Mouse (Mus musculus) spleen, adult 10 weeks (tissue): ENCODE results near the gene Gm6509. TPM values are rescaled to one million over a fixed set of nuclear protein-coding genes. Genes with fewer than 3 reads are reported as not detected.

Experiments
- polyA plus RNA-seq: library from polyadenylated mRNA; stranded (reverse); fragments of 350-450 nt; fragmentation: Illumina TruSeq; extraction: RNeasy Lipid Tissue Mini Kit (QIAGEN cat#74804); gene quantifications from one replicate; pipeline ENCODE4 v1.2.3, GENCODE M21; 2015; ENCODE audit warnings: low replicate concordance; ENCODE audit not compliant: insufficient read depth

Gene Gm6509
- polyA plus RNA-seq, result not detected

DNA sequence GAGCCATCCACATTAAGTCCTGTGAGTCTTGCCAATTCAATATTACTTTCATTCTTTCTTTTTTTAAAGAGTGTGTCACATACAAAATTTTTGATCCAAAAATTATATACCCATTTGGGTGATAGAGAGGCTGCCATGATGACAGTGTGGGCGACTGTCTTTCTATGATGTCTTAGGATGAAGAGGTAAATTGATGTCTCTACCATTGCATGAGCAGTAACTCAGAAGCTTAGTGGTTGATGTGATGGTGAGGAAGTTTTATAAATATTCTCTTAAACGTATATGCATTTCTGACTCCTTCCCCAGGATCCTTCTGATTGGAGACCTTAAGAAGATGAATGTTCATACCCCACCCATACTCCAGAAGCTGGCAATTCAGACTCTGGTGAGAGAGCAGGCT is at the start of gene Gm6509:
Gene Gm6509, plus strand, starts transcription at position 301 of the 400 bp plus-strand sequence.

DNA sequence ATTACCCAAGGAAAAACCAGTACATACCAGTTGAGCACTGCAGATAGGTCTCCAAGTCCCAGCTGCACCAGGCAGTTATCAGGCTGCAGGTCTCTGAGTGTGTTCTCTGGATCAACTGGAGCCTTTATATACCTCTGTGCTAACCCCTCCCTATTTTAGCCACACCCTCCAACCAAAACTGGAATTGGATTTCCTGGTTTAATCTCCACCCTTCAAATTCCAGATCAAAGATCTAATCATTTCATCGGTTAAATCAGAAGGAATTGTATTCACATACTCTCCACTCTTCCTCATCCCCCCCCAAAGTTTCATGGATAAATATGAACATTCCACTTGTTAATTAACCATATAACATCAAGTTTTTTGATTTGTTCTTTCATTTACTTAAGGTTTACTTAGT is 7.5 kb upstream of the Gm6509 start, which contains the start of gene Gm3147:
Gene Gm3147, minus strand, starts transcription at position 101 of the 400 bp plus-strand sequence.

GRCm38 (mm10) chr5:94648082-94648481 is 24.3 kb downstream of the Gm6509 start, which contains the start of gene Gm6205:
Gene Gm6205, plus strand, starts transcription at chr5:94648382.

Other genes with a start within 250 kb of the Gm6509 start
- not detected for gene Gm7682, start 178.2 kb upstream of the Gm6509 start, polyA plus RNA-seq
- gene Gm3139, start 97.7 kb upstream of the Gm6509 start, polyA plus RNA-seq, result not detected
- not detected for gene Gm3147, start 7.6 kb upstream of the Gm6509 start, polyA plus RNA-seq
- gene Gm6205, start 24.4 kb downstream of the Gm6509 start, polyA plus RNA-seq, result not detected
- gene Gm3183, start 241.5 kb downstream of the Gm6509 start, polyA plus RNA-seq, result not detected